Mouse (Mus musculus) midbrain, embryonic 10.5 days (tissue): ENCODE measurements around the gene Sympk. TPM values are rescaled to one million over a fixed set of nuclear protein-coding genes. Genes with fewer than 3 reads are reported as not detected.

Experiments used
- DNase-seq: peaks from one replicate; pipeline ENCODE4 v3.0.0-alpha.2; 2017; ENCODE audit warnings: low spot score
- H3K27ac ChIP-seq: fragments of 300-500 bp; sonication (generic); replicated peaks from 2 replicates; pipeline ENCODE4 v1.5.1; 2016; ENCODE audit warnings: mild to moderate bottlenecking
- H3K27me3 ChIP-seq: fragments of 300-500 bp; sonication (generic); 2 replicates; pipeline ENCODE4 v1.6.1; 2016; ENCODE audit warnings: low read depth, mild to moderate bottlenecking; ENCODE audit not compliant: poor library complexity, severe bottlenecking
- H3K36me3 ChIP-seq: fragments of 300-500 bp; sonication (generic); 2 replicates; pipeline ENCODE4 v1.6.1; 2016; ENCODE audit warnings: mild to moderate bottlenecking, moderate library complexity
- H3K4me1 ChIP-seq: fragments of 300-500 bp; sonication (generic); 2 replicates; pipeline ENCODE4 v1.6.1; 2016
- H3K4me3 ChIP-seq: fragments of 300-500 bp; sonication (generic); 2 replicates; pipeline ENCODE4 v1.5.1; 2016; ENCODE audit warnings: mild to moderate bottlenecking, moderate library complexity
- H3K9me3 ChIP-seq: fragments of 300-500 bp; sonication (generic); replicated peaks from 2 replicates; pipeline ENCODE4 v1.6.1; 2016; ENCODE audit warnings: mild to moderate bottlenecking
- WGBS: fragments of 180-500 bp; shearing (Covaris S2); methylation state at CpG from one replicate; pipeline ENCODE4 v1.1.7; 2016; 5-methylcytosine and 5-hydroxymethylcytosine counted together
- polyA plus RNA-seq: library from polyadenylated mRNA; unstranded; fragments of >200 nt; fragmentation: Nextera tagmentation; extraction: Ambion mirVana; gene quantifications from 2 replicates; pipeline ENCODE4 v1.2.1, GENCODE M21; 2016

Gene Sympk
- polyA plus RNA-seq, 1 experiment from 2014 or later: 45.7 TPM

- 93% methylated on average over 11 of the region's 11 CpGs for WGBS
- no peak for DNase-seq
- H3K4me1 ChIP-seq: no peaks in the 10 kb centered on the region
- no peaks in the 10 kb centered on the region for H3K27me3 ChIP-seq
- H3K27ac ChIP-seq: no peak overlapping the region
- peaks cover 99% of the 10 kb centered on the region for H3K36me3 ChIP-seq
- H3K4me3 ChIP-seq: no peak overlapping the region
- no peaks in the 10 kb centered on the region for H3K9me3 ChIP-seq
Measured at GRCm38 (mm10) chr7:19046286-19047069, 22.3 kb downstream of the Sympk start.

- Histone ChIP-seq H3K27ac (no peak overlapping the region), H3K36me3 (peaks cover 98% of the 10 kb centered on the region), H3K4me1 (no peaks in the 10 kb centered on the region), H3K9me3 (no peaks in the 10 kb centered on the region), H3K27me3 (no peaks in the 10 kb centered on the region), H3K4me3 (no peak overlapping the region)
- 91% methylated on average over 14 of the region's 14 CpGs for WGBS
- no peak for DNase-seq
Measured at GRCm38 (mm10) chr7:19048006-19048527, 23.9 kb downstream of the Sympk start.

- Histone ChIP-seq H3K9me3 (no peaks in the 10 kb centered on the region), H3K36me3 (peaks cover 99% of the 10 kb centered on the region), H3K27ac (no peak overlapping the region), H3K4me3 (no peak overlapping the region), H3K4me1 (peaks cover 7% of the 10 kb centered on the region), H3K27me3 (no peaks in the 10 kb centered on the region)
- no peak for DNase-seq
- 91% methylated on average over 5 of the region's 5 CpGs for WGBS
Measured at GRCm38 (mm10) chr7:19049252-19049651, 25.1 kb downstream of the Sympk start.

- no peak for DNase-seq
- no peaks in the 10 kb centered on the region for H3K27me3 ChIP-seq
- peaks cover 98% of the 10 kb centered on the region for H3K36me3 ChIP-seq
- no peak overlapping the region for H3K4me3 ChIP-seq
- no peak overlapping the region for H3K27ac ChIP-seq
- H3K9me3 ChIP-seq: no peaks in the 10 kb centered on the region
- 90% methylated on average over 8 of the region's 8 CpGs for WGBS
- H3K4me1 ChIP-seq: peaks cover 16% of the 10 kb centered on the region
Measured at GRCm38 (mm10) chr7:19050172-19050571, 26.0 kb downstream of the Sympk start.

GRCm38 (mm10) chr7:19051161-19051560 lies 27.0 kb downstream of the Sympk start:
- no peak overlapping the region for H3K4me3 ChIP-seq
- H3K9me3 ChIP-seq: no peaks in the 10 kb centered on the region
- no peak overlapping the region for H3K27ac ChIP-seq
- WGBS: 80% methylated on average over 4 of the region's 4 CpGs
- peaks cover 16% of the 10 kb centered on the region for H3K4me1 ChIP-seq
- no peaks in the 10 kb centered on the region for H3K27me3 ChIP-seq
- no peak for DNase-seq
- peaks cover 92% of the 10 kb centered on the region for H3K36me3 ChIP-seq

DNA sequence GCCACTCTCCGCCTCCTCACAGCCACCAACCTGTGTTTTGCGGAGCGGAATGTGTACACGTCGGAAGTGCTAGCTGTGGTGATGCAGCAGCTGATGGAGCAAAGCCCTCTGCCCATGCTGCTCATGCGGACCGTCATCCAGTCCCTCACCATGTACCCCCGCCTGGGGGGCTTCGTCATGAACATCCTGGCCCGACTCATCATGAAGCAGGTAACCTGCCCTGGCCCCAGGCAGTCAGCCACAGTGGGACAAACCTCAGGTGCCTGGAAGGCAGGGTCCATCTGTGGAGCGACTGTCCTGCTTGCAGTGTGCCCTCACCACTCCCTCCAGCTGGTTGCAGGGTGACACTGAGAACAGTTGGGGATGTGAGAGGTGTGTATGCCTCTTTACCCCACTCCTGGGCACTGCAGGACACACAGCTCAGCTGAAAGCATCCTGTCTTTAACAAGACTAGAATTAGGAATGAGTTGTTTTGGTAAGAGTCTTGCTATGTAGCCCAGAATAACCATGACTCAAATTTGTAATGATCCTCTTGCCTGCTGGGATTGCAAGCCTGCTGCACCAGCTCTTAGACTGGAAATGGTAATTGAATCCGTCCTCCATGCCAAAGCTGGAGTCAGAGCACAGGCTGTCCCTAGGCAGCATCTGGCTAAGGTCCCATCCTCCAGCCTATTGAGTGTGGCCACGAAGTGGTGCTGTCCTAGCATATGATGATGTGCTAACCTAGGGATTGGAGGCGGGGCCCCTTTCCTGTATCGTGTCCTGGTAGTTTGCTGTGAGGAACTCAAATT lies 28.4 kb downstream of the Sympk start:
- Histone ChIP-seq H3K27me3 (no peaks in the 10 kb centered on the region), H3K4me1 (peaks cover 16% of the 10 kb centered on the region), H3K36me3 (peaks cover 82% of the 10 kb centered on the region), H3K4me3 (no peak overlapping the region), H3K9me3 (no peaks in the 10 kb centered on the region), H3K27ac (no peak overlapping the region)
- 89% methylated on average over 15 of the region's 15 CpGs for WGBS
- no peak for DNase-seq

- Histone ChIP-seq H3K4me1 (peaks cover 16% of the 10 kb centered on the region), H3K9me3 (no peaks in the 10 kb centered on the region), H3K27me3 (no peaks in the 10 kb centered on the region), H3K36me3 (peaks cover 76% of the 10 kb centered on the region), H3K27ac (no peak overlapping the region), H3K4me3 (no peak overlapping the region)
- 90% methylated on average over 7 of the region's 7 CpGs for WGBS
- DNase-seq: no peak
Measured at GRCm38 (mm10) chr7:19053136-19053532, 29.0 kb downstream of the Sympk start.

DNA sequence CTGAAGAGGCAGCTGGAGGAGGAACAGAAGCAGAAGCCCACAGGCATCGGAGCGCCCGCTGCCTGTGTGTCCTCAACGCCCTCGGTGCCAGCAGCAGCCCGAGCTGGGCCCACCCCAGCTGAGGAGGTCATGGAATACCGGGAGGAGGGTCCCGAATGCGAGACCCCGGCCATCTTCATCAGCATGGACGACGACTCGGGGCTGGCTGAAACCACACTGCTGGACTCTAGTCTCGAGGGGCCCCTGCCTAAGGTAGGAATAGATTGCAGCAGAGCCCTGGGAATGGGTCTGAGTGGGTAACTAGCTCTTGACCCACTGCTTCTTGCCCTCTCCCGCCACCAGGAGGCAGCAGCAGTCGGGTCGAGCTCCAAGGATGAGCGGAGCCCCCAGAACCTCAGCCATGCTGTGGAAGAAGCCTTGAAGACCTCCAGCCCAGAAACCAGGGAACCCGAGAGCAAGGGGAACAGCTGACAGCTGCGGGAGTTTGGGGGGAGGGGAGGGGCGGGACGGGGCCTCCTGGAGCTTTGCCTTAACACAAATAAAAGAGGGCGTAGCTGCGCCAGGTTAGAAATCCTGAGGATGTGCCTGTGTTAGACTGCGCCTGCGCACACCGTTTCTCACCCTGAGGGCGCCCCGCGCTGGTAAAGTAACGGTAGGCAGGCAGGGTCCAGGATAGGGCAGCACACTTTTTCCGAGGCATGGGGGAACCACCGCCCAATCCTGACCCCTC lies 30.0 kb downstream of the Sympk start, which contains the start of gene Rsph6a:
Gene Rsph6a (plus strand): TSS at position 644 of the 730 bp plus-strand sequence.
- peak; percentile 81 for DNase-seq
- no peaks in the 10 kb centered on the region for H3K27me3 ChIP-seq
- H3K4me1 ChIP-seq: peaks cover 16% of the 10 kb centered on the region
- no peaks in the 10 kb centered on the region for H3K9me3 ChIP-seq
- peaks cover 66% of the 10 kb centered on the region for H3K36me3 ChIP-seq
- WGBS: 26% methylated on average over 33 of the region's 33 CpGs
- H3K4me3 ChIP-seq: peak within 1 kb of the TSS; percentile 45
- peak within 1 kb of the TSS; percentile 61 for H3K27ac ChIP-seq

GRCm38 (mm10) chr7:19054777-19055076 lies 30.6 kb downstream of the Sympk start:
- H3K4me3 ChIP-seq: peak overlapping the region; percentile 45
- H3K4me1 ChIP-seq: peaks cover 16% of the 10 kb centered on the region
- no peaks in the 10 kb centered on the region for H3K9me3 ChIP-seq
- 62% methylated on average over 9 of the region's 9 CpGs for WGBS
- peaks cover 61% of the 10 kb centered on the region for H3K36me3 ChIP-seq
- no peaks in the 10 kb centered on the region for H3K27me3 ChIP-seq
- H3K27ac ChIP-seq: peak overlapping the region; percentile 61
- no peak for DNase-seq

DNA sequence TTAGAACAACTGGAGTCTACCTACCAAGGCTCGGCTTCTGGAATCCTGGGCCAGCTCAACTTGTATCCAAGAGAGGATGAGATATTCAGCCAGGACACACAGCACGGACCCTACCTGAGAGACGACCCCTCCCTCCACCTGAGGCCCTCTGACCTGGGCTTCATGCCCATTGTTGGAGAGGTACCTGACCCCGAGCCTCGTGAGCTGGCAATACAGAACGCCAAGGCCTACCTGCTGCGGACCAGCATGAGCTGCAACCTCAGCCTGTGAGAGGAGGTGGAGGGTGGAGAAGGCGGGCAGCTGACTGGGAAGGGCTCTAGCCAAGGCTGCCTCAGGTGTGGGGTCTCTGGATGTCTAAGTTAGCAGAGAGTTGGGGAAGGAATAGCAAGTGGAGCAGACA lies 30.9 kb downstream of the Sympk start:
- DNase-seq: no peak
- no peaks in the 10 kb centered on the region for H3K27me3 ChIP-seq
- 90% methylated on average over 8 of the region's 8 CpGs for WGBS
- H3K36me3 ChIP-seq: peaks cover 57% of the 10 kb centered on the region
- no peak overlapping the region for H3K27ac ChIP-seq
- no peak overlapping the region for H3K4me3 ChIP-seq
- H3K9me3 ChIP-seq: no peaks in the 10 kb centered on the region
- peaks cover 16% of the 10 kb centered on the region for H3K4me1 ChIP-seq

DNA sequence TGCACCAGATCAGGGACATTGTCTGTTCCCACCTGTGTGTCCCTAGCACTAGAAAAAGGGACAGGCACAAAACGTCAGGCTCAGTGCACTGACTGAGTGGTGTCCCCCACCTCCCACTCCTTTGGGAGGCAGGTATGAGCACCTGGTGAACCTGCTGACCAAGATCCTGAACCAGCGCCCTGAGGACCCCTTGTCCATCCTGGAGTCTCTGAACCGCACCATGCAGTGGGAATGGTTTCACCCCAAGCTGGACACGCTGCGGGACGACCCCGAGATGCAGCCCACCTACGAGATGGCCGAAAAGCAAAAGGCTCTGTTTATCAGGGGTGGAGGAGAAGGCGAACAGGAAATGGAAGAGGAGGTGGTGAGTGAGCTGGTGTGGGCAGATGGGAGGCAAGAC lies 33.2 kb downstream of the Sympk start:
- no peak for DNase-seq
- 88% methylated on average over 10 of the region's 10 CpGs for WGBS
- Histone ChIP-seq H3K36me3 (peaks cover 34% of the 10 kb centered on the region), H3K9me3 (no peaks in the 10 kb centered on the region), H3K27ac (no peak overlapping the region), H3K4me1 (peaks cover 16% of the 10 kb centered on the region), H3K27me3 (no peaks in the 10 kb centered on the region), H3K4me3 (no peak overlapping the region)

DNA sequence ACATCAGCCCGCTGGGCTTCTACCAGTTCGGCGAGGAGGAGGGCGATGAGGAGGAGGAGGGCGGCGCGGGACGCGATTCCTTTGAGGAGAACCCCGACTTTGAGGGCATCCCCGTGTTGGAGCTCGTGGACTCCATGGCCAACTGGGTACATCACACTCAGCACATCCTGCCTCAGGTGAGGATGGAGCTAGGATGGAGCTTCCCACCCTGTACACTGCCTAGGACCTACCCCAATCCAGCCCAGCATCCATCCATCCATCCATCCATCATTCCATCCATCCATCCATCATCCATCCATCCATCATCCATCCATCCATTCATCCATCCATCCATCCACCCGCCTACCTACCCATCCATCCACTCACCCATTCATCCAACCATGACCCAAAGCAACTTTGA lies 41.7 kb downstream of the Sympk start:
- H3K36me3 ChIP-seq: no peaks in the 10 kb centered on the region
- no peak for DNase-seq
- H3K27ac ChIP-seq: no peak overlapping the region
- no peaks in the 10 kb centered on the region for H3K4me1 ChIP-seq
- H3K27me3 ChIP-seq: peaks cover 42% of the 10 kb centered on the region
- H3K4me3 ChIP-seq: no peak overlapping the region
- WGBS: 59% methylated on average over 13 of the region's 13 CpGs
- H3K9me3 ChIP-seq: 0 out of 2 replicates have a peak, but pooled peaks cover 4% of the 10 kb centered on the region
